Mouse (Mus musculus) liver, adult 2 months (tissue): Measurements from ENCODE around the gene Dalrd3.

Experiments used
- CTCF ChIP-seq: fragments of 200-500 bp; IDR thresholded peaks from 2 replicates; pipeline ENCODE4 v1.5.1; 2011; ENCODE audit warnings: low read depth, low read length, control low read depth
- POLR2A ChIP-seq: fragments of 200-500 bp; IDR thresholded peaks from 2 replicates; pipeline ENCODE4 v1.6.1; 2011; ENCODE audit warnings: low read length, control low read depth; ENCODE audit not compliant: insufficient read depth; ENCODE audit errors: extremely low read depth

GRCm38 (mm10) chr9:108566815-108567776, 2.6 kb upstream of the Dalrd3 start, which contains the start of gene Ndufaf3:
- peak; percentile 100 for TF ChIP-seq POLR2A
- peak; percentile 93 for TF ChIP-seq CTCF
